Mouse (Mus musculus): ENCODE data around the gene Bmp6. TPM values are rescaled to one million over a fixed set of nuclear protein-coding genes. Genes with fewer than 3 reads are reported as not detected.

The Bmp6 gene
- total and polyA plus RNA-seq, 2 experiments from 2014 or later = 2.0 to 19.2 TPM

DNA sequence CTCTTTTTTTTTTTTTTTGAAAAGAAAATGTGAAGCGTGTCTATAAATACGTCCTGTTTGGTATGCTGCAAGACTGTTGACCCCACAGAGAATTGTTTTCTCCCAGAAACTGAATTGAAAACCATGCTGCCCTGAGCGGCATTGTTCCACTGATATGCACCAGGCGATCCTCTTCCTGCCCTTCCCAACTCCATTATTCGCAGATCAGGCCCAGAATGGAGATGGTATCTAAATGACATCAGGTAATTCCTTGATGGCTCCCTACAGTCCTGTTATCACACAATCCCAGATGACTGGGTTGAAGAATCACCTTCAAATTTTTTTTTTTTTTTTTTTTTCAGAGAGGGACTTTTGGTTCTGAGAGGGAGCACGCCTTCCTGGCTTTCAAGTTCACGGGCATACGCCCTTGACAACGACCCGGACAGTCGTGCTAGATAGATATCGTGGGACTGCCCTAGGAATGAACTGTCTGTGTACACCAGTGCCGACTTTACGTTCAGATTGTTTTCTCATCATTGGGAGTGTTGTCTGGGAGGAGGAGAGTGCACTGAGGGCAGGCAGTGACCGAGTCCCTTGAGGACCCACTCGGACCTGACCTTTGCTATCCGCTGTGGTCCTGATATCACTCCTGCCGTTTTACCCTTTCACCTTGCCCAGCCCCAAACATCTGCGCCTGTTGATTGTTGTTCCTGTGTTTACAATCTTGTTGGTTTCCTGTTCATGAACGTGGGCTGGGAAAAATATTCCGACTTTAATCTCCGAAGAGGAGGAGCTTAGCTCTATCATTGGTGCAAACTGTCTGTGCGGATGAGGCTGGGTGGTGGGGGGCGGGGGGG lies 8.7 kb downstream of the Bmp6 start:
- Histone ChIP-seq H3K36me3 (replicated peaks; ENCODE audit: control insufficient read depth, insufficient read depth, low read length) (no peaks in the 10 kb centered on the region), H3K27me3 (ENCODE audit: control insufficient read depth, insufficient read depth, low read length) (no peaks in the 10 kb centered on the region), H3K9ac (replicated peaks; ENCODE audit: low read depth, low read length) (no peak overlapping the region), H3K27ac (ENCODE audit: low read depth) (no peak overlapping the region), H3K9me3 (replicated peaks; ENCODE audit: control insufficient read depth, low read length) (no peaks in the 10 kb centered on the region), H3K4me1 (ENCODE audit: control insufficient read depth, insufficient read depth) (no peaks in the 10 kb centered on the region; the same call in 1 of the 2 replicates), H3K4me2 (ENCODE audit: low read depth, low read length) (peak overlapping the region; percentile 48), H3K4me3 (ENCODE audit: low read depth, low read length) (peak overlapping the region; percentile 22; the same call in 1 of the 2 replicates)
- DNase-seq (ENCODE audit: low spot score) (no peak), ATAC-seq (ENCODE audit: insufficient read depth, low read depth) (peak; percentile 75)
- no peak; the same call in 1 of the 2 replicates for TF ChIP-seq EP300 (IDR thresholded peaks at IDR 0.05; ENCODE audit: low read depth)
- TF ChIP-seq CTCF (IDR thresholded peaks at IDR 0.05; ENCODE audit: low read depth) = no peak
- 36% methylated on average over 24 of the region's 24 CpGs for WGBS

DNA sequence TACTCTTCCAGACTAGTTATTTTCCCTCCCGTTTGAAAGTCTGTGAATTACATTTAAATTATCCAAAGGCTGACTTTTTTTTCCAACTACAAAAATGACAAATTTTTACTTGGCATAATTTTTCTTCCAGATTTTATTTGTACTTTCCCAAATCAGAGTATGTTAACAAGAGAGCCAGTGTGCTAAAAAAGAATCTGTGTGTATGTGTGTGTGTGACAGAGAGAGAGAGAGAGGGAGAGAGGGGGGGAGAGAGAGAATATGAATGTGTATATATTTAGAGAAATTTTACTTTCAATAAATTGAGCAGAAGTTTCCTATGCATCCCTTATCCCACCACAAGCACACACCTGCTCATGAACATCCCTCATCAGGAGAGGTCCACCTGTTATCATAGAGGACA lies 9.4 kb downstream of the Bmp6 start:
- TF ChIP-seq EP300 (IDR thresholded peaks at IDR 0.05; ENCODE audit: low read depth) (no peak), CTCF (IDR thresholded peaks at IDR 0.05; ENCODE audit: low read depth) (no peak)

DNA sequence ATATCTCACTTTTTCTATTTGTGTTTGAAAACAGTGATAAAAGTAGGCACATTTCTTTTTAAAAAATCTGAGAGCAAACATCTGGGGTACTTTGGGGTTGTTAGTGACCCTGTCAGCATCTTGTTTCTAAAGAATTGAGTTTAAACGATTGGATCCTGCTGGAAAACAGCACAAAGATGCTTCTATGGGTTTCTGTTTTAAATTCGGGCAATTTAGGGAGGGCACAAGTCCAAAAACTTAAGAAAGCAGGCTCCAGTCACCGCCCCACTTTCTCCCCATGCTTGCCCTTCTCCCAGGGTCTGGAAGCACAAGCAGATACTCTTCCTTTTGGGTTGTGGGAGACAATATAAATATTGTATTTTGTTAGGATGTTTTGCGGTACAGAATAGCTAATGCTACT lies 14.1 kb downstream of the Bmp6 start:
- H3K27ac ChIP-seq (ENCODE audit: low read depth) = no peak overlapping the region
- H3K9me3 ChIP-seq (replicated peaks; ENCODE audit: control insufficient read depth, low read length) = no peaks in the 10 kb centered on the region
- no peaks in the 10 kb centered on the region for H3K36me3 ChIP-seq (replicated peaks; ENCODE audit: control insufficient read depth, insufficient read depth, low read length)
- TF ChIP-seq EP300 (IDR thresholded peaks at IDR 0.05; ENCODE audit: low read depth) = no peak
- TF ChIP-seq CTCF (IDR thresholded peaks at IDR 0.05; ENCODE audit: low read depth) = no peak
- 63% methylated on average over 4 of the region's 4 CpGs for WGBS
- H3K27me3 ChIP-seq (ENCODE audit: control insufficient read depth, insufficient read depth, low read length) = no peaks in the 10 kb centered on the region
- no peak overlapping the region for H3K4me3 ChIP-seq (ENCODE audit: low read depth, low read length)
- ATAC-seq (ENCODE audit: insufficient read depth, low read depth) (no peak), DNase-seq (ENCODE audit: low spot score) (no peak)
- H3K9ac ChIP-seq (replicated peaks; ENCODE audit: low read depth, low read length) = no peak overlapping the region
- H3K4me2 ChIP-seq (ENCODE audit: low read depth, low read length) = no peak overlapping the region
- H3K4me1 ChIP-seq (ENCODE audit: control insufficient read depth, insufficient read depth) = no peaks in the 10 kb centered on the region

More for the DNA sequence above, 9.4 kb downstream of the Bmp6 start:
- no peak overlapping the region for H3K27ac ChIP-seq (ENCODE audit: low read depth)
- no peaks in the 10 kb centered on the region; the same call in 1 of the 2 replicates for H3K4me1 ChIP-seq (ENCODE audit: control insufficient read depth, insufficient read depth)
- DNase-seq (ENCODE audit: low spot score) = no peak
- 63% methylated on average over 1 of the region's 1 CpGs for WGBS
- ATAC-seq (ENCODE audit: insufficient read depth, low read depth) = no peak
- no peaks in the 10 kb centered on the region for H3K27me3 ChIP-seq (ENCODE audit: control insufficient read depth, insufficient read depth, low read length)
- H3K4me2 ChIP-seq (ENCODE audit: low read depth, low read length) = no peak overlapping the region; the same call in 1 of the 2 replicates
- no peak overlapping the region for H3K4me3 ChIP-seq (ENCODE audit: low read depth, low read length)
- H3K9ac ChIP-seq (replicated peaks; ENCODE audit: low read depth, low read length) = no peak overlapping the region
- H3K36me3 ChIP-seq (replicated peaks; ENCODE audit: control insufficient read depth, insufficient read depth, low read length) = no peaks in the 10 kb centered on the region
- H3K9me3 ChIP-seq (replicated peaks; ENCODE audit: control insufficient read depth, low read length) = no peaks in the 10 kb centered on the region

DNA sequence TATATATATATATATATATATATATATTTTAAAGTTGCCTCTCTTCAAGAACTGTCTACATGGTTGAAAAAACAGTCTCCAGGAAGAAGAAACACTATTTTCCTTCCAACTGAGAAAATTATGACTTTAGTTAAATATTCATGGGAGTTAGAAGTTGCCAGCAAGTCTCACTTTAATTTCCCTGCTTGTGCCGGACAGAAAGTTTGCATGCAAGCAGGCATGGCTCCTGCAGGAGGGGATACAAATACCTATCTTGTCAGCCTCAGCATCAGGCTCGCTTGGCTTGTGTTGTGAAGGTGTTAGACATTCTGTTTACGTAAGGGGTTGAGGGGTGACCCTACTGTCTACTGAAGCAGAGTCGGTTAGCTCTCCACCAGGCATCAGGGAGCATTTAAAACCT lies 17.8 kb downstream of the Bmp6 start:
- ATAC-seq (ENCODE audit: insufficient read depth, low read depth) (no peak), DNase-seq (ENCODE audit: low spot score) (no peak)
- Histone ChIP-seq H3K9ac (replicated peaks; ENCODE audit: low read depth, low read length) (no peak overlapping the region), H3K27ac (ENCODE audit: low read depth) (no peak overlapping the region), H3K4me2 (ENCODE audit: low read depth, low read length) (no peak overlapping the region), H3K4me3 (ENCODE audit: low read depth, low read length) (no peak overlapping the region), H3K9me3 (replicated peaks; ENCODE audit: control insufficient read depth, low read length) (no peaks in the 10 kb centered on the region), H3K27me3 (ENCODE audit: control insufficient read depth, insufficient read depth, low read length) (no peaks in the 10 kb centered on the region), H3K36me3 (replicated peaks; ENCODE audit: control insufficient read depth, insufficient read depth, low read length) (no peaks in the 10 kb centered on the region), H3K4me1 (ENCODE audit: control insufficient read depth, insufficient read depth) (no peaks in the 10 kb centered on the region)
- 74% methylated on average over 4 of the region's 4 CpGs for WGBS
- TF ChIP-seq EP300 (IDR thresholded peaks at IDR 0.05; ENCODE audit: low read depth) (no peak), CTCF (IDR thresholded peaks at IDR 0.05; ENCODE audit: low read depth) (no peak)

DNA sequence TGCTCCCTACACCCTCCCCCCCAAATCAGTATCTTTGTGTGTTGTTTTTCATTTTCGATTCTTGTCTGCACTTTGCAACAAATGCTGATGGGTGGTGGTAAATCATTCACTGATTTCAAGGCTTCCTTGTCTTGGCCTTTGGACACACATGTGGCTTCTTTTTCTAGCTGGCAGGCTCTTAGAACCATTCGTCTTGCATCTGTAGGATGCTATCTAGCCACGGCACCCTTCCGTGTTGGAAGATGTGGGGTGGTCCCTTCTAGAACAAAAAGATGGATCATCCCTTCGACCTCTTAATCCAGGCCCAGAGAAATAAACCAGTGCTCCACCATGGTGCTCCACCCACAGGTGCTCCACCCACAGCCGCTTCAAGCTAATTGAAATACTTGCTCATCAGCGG lies 19.0 kb downstream of the Bmp6 start:
- Histone ChIP-seq H3K4me2 (ENCODE audit: low read depth, low read length) (no peak overlapping the region), H3K4me3 (ENCODE audit: low read depth, low read length) (no peak overlapping the region), H3K36me3 (replicated peaks; ENCODE audit: control insufficient read depth, insufficient read depth, low read length) (no peaks in the 10 kb centered on the region), H3K9ac (replicated peaks; ENCODE audit: low read depth, low read length) (no peak overlapping the region), H3K27me3 (ENCODE audit: control insufficient read depth, insufficient read depth, low read length) (no peaks in the 10 kb centered on the region), H3K27ac (ENCODE audit: low read depth) (no peak overlapping the region), H3K9me3 (replicated peaks; ENCODE audit: control insufficient read depth, low read length) (no peaks in the 10 kb centered on the region), H3K4me1 (ENCODE audit: control insufficient read depth, insufficient read depth) (no peaks in the 10 kb centered on the region)
- TF ChIP-seq CTCF (IDR thresholded peaks at IDR 0.05; ENCODE audit: low read depth) = no peak
- TF ChIP-seq EP300 (IDR thresholded peaks at IDR 0.05; ENCODE audit: low read depth) = no peak
- 84% methylated on average over 7 of the region's 7 CpGs for WGBS
- DNase-seq (ENCODE audit: low spot score) (no peak), ATAC-seq (ENCODE audit: insufficient read depth, low read depth) (no peak)

Measured in heart, postnatal 0 days (tissue).